Mouse (Mus musculus) activated CD4-positive, CD25-positive, alpha-beta regulatory T cell, adult 9 weeks (primary cell): ENCODE results near the gene Uox. TPM values are rescaled to one million over a fixed set of nuclear protein-coding genes. Genes with fewer than 3 reads are reported as not detected.

Source experiments
- polyA plus RNA-seq: library from polyadenylated mRNA; unstranded; fragments of 100-300 nt; shearing (Covaris generic); gene quantifications from one replicate; pipeline ENCODE4 v1.2.1, GENCODE M21; 2017

Gene Uox
- polyA plus RNA-seq, result not detected

GRCm38 (mm10) chr3:146570148-146570782 lies at the start of gene Uox:
Gene Uox, plus strand, starts transcription at chr3:146570426.

GRCm38 (mm10) chr3:146520798-146521651 lies 49.2 kb upstream of the Uox start, which contains the start of gene Rpf1:
Gene Rpf1, minus strand, starts transcription at chr3:146521429.

GRCm38 (mm10) chr3:146615496-146615895 lies 45.3 kb downstream of the Uox start, which contains the start of gene Dnase2b:
Gene Dnase2b, minus strand, starts transcription at chr3:146615596.

DNA sequence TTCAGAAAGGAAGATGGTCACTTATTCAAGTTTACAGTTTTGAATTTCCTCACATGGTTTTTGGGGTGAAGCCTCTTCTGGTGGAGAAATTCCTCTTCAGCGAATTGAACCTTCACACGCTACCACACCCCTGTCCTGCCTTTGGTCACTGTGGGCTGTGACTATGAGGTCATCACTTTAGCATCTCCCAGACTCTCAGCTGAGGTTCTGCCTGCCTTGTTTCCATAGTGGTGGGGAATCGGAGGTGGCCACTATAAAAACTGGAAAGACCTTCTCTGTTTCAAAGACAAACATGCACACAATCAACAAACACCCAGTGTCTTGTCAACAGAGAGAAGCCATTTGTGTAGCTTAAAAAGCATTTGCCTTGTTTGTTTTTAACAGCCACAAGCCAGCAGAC lies 81.0 kb downstream of the Uox start, which contains the start of gene 4930503B20Rik:
TSS of gene 4930503B20Rik (minus strand) at position 101 of the 400 bp plus-strand sequence.

Other genes with a start within 250 kb of the Uox start
- gene Ssx2ip, start 165.8 kb upstream of the Uox start, polyA plus RNA-seq, result 0.61 TPM
- 11.3 TPM for gene Ctbs, start 120.6 kb upstream of the Uox start, polyA plus RNA-seq
- 8.3 TPM for gene Spata1, start 70.7 kb upstream of the Uox start, polyA plus RNA-seq
- 533 TPM for gene Gng5, start 70.6 kb upstream of the Uox start, polyA plus RNA-seq
- 75.6 TPM for gene Rpf1, start 49.0 kb upstream of the Uox start, polyA plus RNA-seq
- gene Dnase2b, start 45.2 kb downstream of the Uox start, polyA plus RNA-seq, result not detected
- not detected for gene 4930503B20Rik, start 80.9 kb downstream of the Uox start, polyA plus RNA-seq
- gene Samd13, start 115.2 kb downstream of the Uox start, polyA plus RNA-seq, result not detected
- 168 TPM for gene Prkacb, start 242.6 kb downstream of the Uox start, polyA plus RNA-seq